Mouse (Mus musculus): ENCODE measurements at regions not wholly inside any gene's neighbourhood (a gene's known extent, or its start where the extent isn't known, plus 50 kb on each side); places are given as distances from the start of the nearest gene placed in this dataset.
A peak's percentile ranks its signal among the peaks of the same experiment; 100 is the strongest.

DNA sequence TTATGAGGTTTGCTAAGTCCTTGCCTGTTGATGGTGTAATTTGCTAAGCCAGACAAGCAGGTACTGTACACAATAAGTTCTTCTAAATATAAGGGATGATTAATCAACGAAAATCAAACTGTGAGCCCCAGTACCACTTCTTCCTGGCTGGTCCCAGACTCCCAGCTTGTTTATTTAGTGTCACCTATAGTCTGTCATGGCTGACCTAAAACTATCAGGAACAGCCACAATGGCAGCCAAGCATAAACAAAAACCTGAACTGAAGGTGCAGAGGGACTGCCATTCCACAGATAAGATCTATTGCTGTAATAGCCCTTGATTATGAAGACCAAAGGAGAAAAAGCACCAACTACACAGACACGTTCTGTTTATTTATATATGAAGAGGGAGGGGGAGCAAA is 180.9 kb upstream of the Dph6 start:
- 26% methylated on average over 2 of the region's 2 CpGs for WGBS

GRCm38 (mm10) chr2:114843696-114844388 is 189.1 kb upstream of the Dph6 start:
- no peak for ATAC-seq (ENCODE audit: extremely low read depth, insufficient number of reproducible peaks, low FRiP score, low TSS enrichment)
- H3K4me1 ChIP-seq: no peaks in the 10 kb centered on the region
- no peak overlapping the region for H3K27ac ChIP-seq (replicated peaks)
- no peaks in the 10 kb centered on the region; the same call in 1 of the 2 replicates for H3K9me3 ChIP-seq
- no peaks in the 10 kb centered on the region for H3K27me3 ChIP-seq (replicated peaks)
- no peak overlapping the region for H3K4me2 ChIP-seq
- 70% methylated on average over 9 of the region's 9 CpGs for WGBS
- H3K9ac ChIP-seq: no peak overlapping the region
- H3K4me3 ChIP-seq: no peak overlapping the region
- no peaks in the 10 kb centered on the region for H3K36me3 ChIP-seq

More for the DNA sequence above, 180.9 kb upstream of the Dph6 start:
- H3K4me3 ChIP-seq: no peak overlapping the region
- H3K9ac ChIP-seq: no peak overlapping the region
- no peak overlapping the region for H3K4me2 ChIP-seq
- peaks cover 10% of the 10 kb centered on the region for H3K4me1 ChIP-seq
- no peaks in the 10 kb centered on the region for H3K36me3 ChIP-seq
- no peaks in the 10 kb centered on the region for H3K9me3 ChIP-seq
- no peaks in the 10 kb centered on the region for H3K27me3 ChIP-seq (replicated peaks)
- no peak for ATAC-seq (ENCODE audit: extremely low read depth, insufficient number of reproducible peaks, low FRiP score, low TSS enrichment)
- H3K27ac ChIP-seq (replicated peaks): no peak overlapping the region

GRCm38 (mm10) chr2:114844389-114844771 is 189.6 kb upstream of the Dph6 start:
- Histone ChIP-seq H3K4me2 (no peak overlapping the region), H3K9ac (no peak overlapping the region), H3K27ac (replicated peaks) (no peak overlapping the region), H3K9me3 (no peaks in the 10 kb centered on the region; the same call in 1 of the 2 replicates), H3K4me1 (no peaks in the 10 kb centered on the region), H3K4me3 (no peak overlapping the region), H3K27me3 (replicated peaks) (no peaks in the 10 kb centered on the region), H3K36me3 (no peaks in the 10 kb centered on the region)
- no peak for ATAC-seq (ENCODE audit: extremely low read depth, insufficient number of reproducible peaks, low FRiP score, low TSS enrichment)
- 69% methylated on average over 3 of the region's 3 CpGs for WGBS

GRCm38 (mm10) chr2:114848439-114848838 is 193.7 kb upstream of the Dph6 start:
- Histone ChIP-seq H3K27me3 (replicated peaks) (no peaks in the 10 kb centered on the region), H3K9ac (no peak overlapping the region), H3K4me1 (no peaks in the 10 kb centered on the region), H3K27ac (replicated peaks) (no peak overlapping the region), H3K4me3 (no peak overlapping the region), H3K36me3 (no peaks in the 10 kb centered on the region), H3K4me2 (no peak overlapping the region), H3K9me3 (no peaks in the 10 kb centered on the region)
- WGBS: 76% methylated on average over 5 of the region's 5 CpGs
- no peak for ATAC-seq (ENCODE audit: extremely low read depth, insufficient number of reproducible peaks, low FRiP score, low TSS enrichment)

DNA sequence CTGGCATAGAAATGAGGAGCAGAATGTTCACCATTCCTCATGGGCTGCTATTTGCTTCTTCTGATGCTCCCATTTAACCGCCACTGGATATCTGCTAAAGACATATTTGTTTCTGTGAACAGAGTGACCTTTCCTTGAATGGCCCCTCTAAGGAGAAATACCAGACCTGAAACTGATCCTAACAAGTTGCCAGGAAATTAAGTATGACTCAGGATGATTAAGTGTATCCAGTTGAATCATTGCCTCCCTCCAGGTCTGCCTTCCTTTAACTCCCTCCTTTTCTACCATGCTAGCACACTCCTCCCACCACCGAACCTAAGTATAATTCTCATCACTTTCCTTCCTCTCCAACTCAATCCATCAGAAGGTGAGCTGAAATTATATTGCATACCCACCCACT is 194.2 kb upstream of the Dph6 start:
- Histone ChIP-seq H3K9ac (no peak overlapping the region), H3K27ac (replicated peaks) (no peak overlapping the region), H3K4me2 (no peak overlapping the region), H3K4me1 (no peaks in the 10 kb centered on the region), H3K4me3 (no peak overlapping the region), H3K36me3 (no peaks in the 10 kb centered on the region), H3K27me3 (replicated peaks) (no peaks in the 10 kb centered on the region), H3K9me3 (no peaks in the 10 kb centered on the region)
- ATAC-seq (ENCODE audit: extremely low read depth, insufficient number of reproducible peaks, low FRiP score, low TSS enrichment): no peak
- 72% methylated on average over 2 of the region's 2 CpGs for WGBS

- Histone ChIP-seq H3K4me1 (no peaks in the 10 kb centered on the region), H3K4me2 (peak overlapping the region; percentile 27), H3K9ac (0 out of 2 replicates have a peak overlapping the region, but pooled peaks have one; percentile 6), H3K36me3 (no peaks in the 10 kb centered on the region), H3K4me3 (no peak overlapping the region), H3K27me3 (replicated peaks) (no peaks in the 10 kb centered on the region), H3K27ac (replicated peaks) (no peak overlapping the region), H3K9me3 (no peaks in the 10 kb centered on the region)
- no peak for ATAC-seq (ENCODE audit: extremely low read depth, insufficient number of reproducible peaks, low FRiP score, low TSS enrichment)
- WGBS: 41% methylated on average over 13 of the region's 13 CpGs
Measured at GRCm38 (mm10) chr2:114853715-114854530, 199.2 kb upstream of the Dph6 start.

DNA sequence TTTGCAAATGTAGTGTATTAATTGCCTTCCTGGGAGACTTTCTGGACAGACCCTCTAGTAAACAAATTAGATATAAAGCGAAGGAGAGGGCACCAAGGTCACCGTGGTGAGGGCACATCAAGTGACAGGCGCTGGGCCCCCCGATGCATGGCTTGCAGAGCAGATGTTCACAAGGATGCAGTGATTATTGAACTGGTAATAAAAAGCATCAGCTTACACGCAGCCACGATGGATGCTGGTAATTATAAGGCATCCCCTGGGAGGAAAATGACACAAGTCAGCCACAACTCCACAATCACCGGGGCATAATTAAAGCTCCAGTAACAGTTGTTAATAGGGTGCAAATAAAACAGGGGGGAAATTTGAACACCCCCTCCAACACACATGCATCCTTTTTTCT is 217.5 kb upstream of the Dph6 start:
- Histone ChIP-seq H3K4me1 (no peaks in the 10 kb centered on the region), H3K36me3 (no peaks in the 10 kb centered on the region), H3K27ac (replicated peaks) (no peak overlapping the region), H3K9me3 (no peaks in the 10 kb centered on the region), H3K4me3 (no peak overlapping the region), H3K4me2 (no peak overlapping the region), H3K9ac (no peak overlapping the region), H3K27me3 (replicated peaks) (no peaks in the 10 kb centered on the region)
- ATAC-seq (ENCODE audit: extremely low read depth, insufficient number of reproducible peaks, low FRiP score, low TSS enrichment): no peak
- 72% methylated on average over 7 of the region's 7 CpGs for WGBS

DNA sequence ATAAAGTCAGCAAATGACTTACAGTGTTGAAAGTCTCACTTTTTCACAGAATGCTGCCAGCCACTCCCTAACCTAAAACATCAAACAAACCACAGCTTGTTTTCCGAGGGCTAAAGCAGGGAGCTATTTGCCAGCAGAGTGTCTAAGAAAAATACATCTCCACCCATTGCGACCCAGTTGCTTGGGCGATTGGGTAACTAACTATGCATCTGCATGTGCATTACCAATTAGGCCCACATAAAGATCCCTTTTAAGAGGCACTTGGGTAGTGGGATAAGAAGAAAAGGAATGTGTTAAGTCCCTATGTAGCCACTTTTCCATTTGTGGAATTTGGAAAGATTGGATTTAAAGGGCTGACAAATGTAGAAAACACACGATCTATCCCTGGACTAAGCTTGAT is 218.3 kb upstream of the Dph6 start:
- no peak overlapping the region for H3K4me3 ChIP-seq
- WGBS: 68% methylated on average over 4 of the region's 4 CpGs
- ATAC-seq (ENCODE audit: extremely low read depth, insufficient number of reproducible peaks, low FRiP score, low TSS enrichment): no peak

GRCm38 (mm10) chr2:114879084-114879483 is 224.3 kb upstream of the Dph6 start:
- no peak overlapping the region for H3K4me3 ChIP-seq
- ATAC-seq (ENCODE audit: extremely low read depth, insufficient number of reproducible peaks, low FRiP score, low TSS enrichment): no peak
- H3K4me1 ChIP-seq: no peaks in the 10 kb centered on the region
- 68% methylated on average over 2 of the region's 2 CpGs for WGBS
- no peak overlapping the region for H3K4me2 ChIP-seq
- H3K9me3 ChIP-seq: no peaks in the 10 kb centered on the region
- H3K36me3 ChIP-seq: no peaks in the 10 kb centered on the region
- no peak overlapping the region for H3K9ac ChIP-seq
- no peak overlapping the region for H3K27ac ChIP-seq (replicated peaks)
- H3K27me3 ChIP-seq (replicated peaks): no peaks in the 10 kb centered on the region

More for the DNA sequence above, 218.3 kb upstream of the Dph6 start:
- Histone ChIP-seq H3K27me3 (replicated peaks) (no peaks in the 10 kb centered on the region), H3K4me1 (no peaks in the 10 kb centered on the region), H3K4me2 (no peak overlapping the region), H3K36me3 (no peaks in the 10 kb centered on the region), H3K9me3 (no peaks in the 10 kb centered on the region), H3K27ac (replicated peaks) (no peak overlapping the region), H3K9ac (no peak overlapping the region)

- Histone ChIP-seq H3K4me1 (no peaks in the 10 kb centered on the region), H3K27ac (replicated peaks) (no peak overlapping the region), H3K4me3 (no peak overlapping the region), H3K9ac (no peak overlapping the region), H3K36me3 (no peaks in the 10 kb centered on the region), H3K9me3 (no peaks in the 10 kb centered on the region), H3K27me3 (replicated peaks) (no peaks in the 10 kb centered on the region), H3K4me2 (no peak overlapping the region)
- WGBS: 75% methylated on average over 2 of the region's 2 CpGs
- ATAC-seq (ENCODE audit: extremely low read depth, insufficient number of reproducible peaks, low FRiP score, low TSS enrichment): no peak
Measured at GRCm38 (mm10) chr2:114879784-114880183, 225.0 kb upstream of the Dph6 start.

GRCm38 (mm10) chr2:114885734-114886260 is 231.0 kb upstream of the Dph6 start:
- Histone ChIP-seq H3K9ac (no peak overlapping the region), H3K4me3 (no peak overlapping the region), H3K4me2 (no peak overlapping the region), H3K9me3 (no peaks in the 10 kb centered on the region), H3K27me3 (replicated peaks) (no peaks in the 10 kb centered on the region), H3K4me1 (no peaks in the 10 kb centered on the region), H3K27ac (replicated peaks) (no peak overlapping the region), H3K36me3 (no peaks in the 10 kb centered on the region)
- WGBS: 73% methylated on average over 2 of the region's 2 CpGs
- no peak for ATAC-seq (ENCODE audit: extremely low read depth, insufficient number of reproducible peaks, low FRiP score, low TSS enrichment)

Data from heart, embryonic 13.5 days (tissue).